Mouse (Mus musculus) heart, adult 10 weeks (tissue): ENCODE results near the gene Gm4131. TPM values are rescaled to one million over a fixed set of nuclear protein-coding genes. Genes with fewer than 3 reads are reported as not detected.

Experiments used
- polyA plus RNA-seq: library from polyadenylated mRNA; stranded (reverse); fragments of 350-450 nt; fragmentation: Illumina TruSeq; extraction: RNeasy Lipid Tissue Mini Kit (QIAGEN cat#74804); gene quantifications from one replicate; pipeline ENCODE4 v1.2.3, GENCODE M21; 2014; ENCODE audit warnings: low read depth, low replicate concordance

The Gm4131 gene
- polyA plus RNA-seq: not detected

GRCm38 (mm10) chr14:62566821-62567220, at the start of gene Gm4131:
Gm4131 (minus strand) TSS chr14:62566921.

GRCm38 (mm10) chr14:62555309-62555829, 11.4 kb downstream of the Gm4131 start, which contains the start of gene Fam124a:
Fam124a (plus strand) TSS chr14:62555737.

GRCm38 (mm10) chr14:62456239-62456747, 110.4 kb downstream of the Gm4131 start, which contains the start of gene Gucy1b2:
Gucy1b2 (minus strand) TSS chr14:62456289.

Other genes starting within 250 kb of the Gm4131 start
- not detected for gene Gucy1b2, start 110.6 kb downstream of the Gm4131 start, polyA plus RNA-seq
- 4.7 TPM for gene Fam124a, start 11.2 kb downstream of the Gm4131 start, polyA plus RNA-seq
- not detected for gene Serpine3, start 96.7 kb upstream of the Gm4131 start, polyA plus RNA-seq
- gene Ints6, start 194.2 kb upstream of the Gm4131 start, polyA plus RNA-seq: 11.6 TPM